Mouse (Mus musculus) cerebellum, adult 11-12 months (tissue): Measurements from ENCODE around the gene Thada.

ENCODE experiments used
- DNase-seq: peaks from one replicate; pipeline ENCODE4 v3.0.0; 2022

Thada gene

DNA sequence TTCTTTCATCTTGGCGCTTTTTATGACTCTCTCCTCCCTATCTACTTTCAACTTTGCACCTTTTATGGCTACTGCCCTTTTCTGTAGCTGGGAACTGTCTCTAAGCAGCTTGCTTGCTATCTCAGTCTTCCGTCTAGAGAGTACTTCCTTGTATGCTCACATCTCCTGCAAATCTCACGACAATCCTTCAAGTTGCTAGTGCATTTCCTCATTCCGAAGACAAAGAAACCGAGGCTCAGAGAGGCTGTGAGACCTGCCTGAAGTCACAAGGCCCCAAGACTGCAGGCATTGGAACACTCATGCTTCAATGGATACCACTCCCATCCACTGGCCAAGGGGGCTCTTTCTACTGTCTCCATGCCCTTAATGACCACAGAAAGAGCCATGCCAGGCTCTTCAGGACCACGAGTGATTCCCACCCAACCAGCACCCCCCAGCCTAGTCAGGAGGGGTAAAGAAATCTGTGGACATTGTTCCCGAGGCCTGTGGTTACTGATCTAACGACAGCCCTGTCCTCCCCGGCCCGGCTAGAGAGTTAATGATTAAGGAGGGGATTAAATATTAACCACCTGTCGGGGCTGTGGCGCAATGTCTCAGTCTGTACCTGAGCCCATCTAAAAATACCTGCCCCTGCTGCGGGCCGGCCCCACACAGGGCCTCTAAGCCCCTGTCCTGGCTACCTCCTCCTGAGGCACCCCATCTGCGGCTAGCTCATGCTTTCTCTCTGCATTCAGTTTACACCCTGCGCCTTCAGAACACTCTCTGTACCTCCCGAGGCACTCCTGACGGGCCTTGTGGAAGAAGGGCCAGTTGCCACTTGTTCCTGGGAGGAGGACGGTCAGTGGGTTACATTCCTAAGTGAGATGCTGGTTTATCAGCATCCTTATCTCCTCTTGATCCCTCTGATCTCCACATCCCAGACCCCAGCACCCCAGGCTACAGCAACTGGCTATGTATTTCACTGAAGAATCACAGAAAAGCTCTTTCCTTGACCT, 309.0 kb downstream of the Thada start:
- DNase-seq = no peak

DNA sequence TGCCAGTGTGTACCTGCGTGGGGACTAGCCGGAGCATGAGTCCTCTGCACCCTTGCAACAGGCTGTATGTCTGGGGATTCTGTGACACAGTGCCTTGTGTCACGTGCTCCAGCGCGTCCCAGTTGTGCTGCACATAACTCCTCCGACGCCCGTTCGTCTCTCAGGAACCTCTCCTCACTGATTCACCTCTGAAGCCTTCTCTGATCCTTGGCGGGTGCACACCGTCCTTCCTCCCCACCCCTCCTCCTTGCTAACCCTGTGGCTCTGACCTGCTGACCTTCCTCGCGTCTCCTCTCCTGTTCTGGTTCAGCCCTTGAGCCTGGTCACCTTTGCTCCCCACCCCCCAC, 309.8 kb downstream of the Thada start:
- DNase-seq = no peak

DNA sequence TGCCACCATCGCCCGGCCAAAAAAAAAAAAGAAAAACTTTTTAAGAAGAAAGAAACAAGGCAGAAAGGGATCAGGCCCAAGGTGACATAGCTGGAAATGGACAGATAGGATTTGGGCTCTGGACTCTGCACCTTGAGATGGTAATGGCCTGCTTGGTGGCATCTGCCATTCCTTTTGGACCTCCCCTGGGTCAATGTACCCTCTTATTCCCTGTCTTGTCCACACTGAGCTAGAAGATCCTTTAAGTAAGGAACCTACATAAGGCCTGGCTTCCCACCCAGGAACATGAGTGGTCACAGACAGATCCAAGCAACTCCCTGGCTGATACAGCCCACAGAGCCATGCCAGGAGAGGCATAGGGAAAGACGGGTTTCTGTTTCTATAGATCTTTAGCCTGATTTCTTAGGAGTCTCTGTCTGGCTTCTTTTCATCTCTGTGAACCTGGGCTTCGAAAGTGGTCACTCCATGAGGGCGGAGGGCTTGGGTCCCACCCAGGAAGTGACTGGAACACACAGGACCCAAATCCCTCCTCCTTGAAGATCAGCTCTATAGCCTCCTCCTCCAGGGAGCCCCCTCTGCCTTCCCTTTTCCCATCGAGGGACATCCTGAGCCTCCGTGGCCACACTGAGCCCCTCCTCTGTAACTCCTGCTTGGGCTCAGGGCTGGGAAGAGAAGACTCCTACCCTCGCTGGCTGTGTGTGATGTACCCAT, 310.3 kb downstream of the Thada start:
- DNase-seq = no peak

DNA sequence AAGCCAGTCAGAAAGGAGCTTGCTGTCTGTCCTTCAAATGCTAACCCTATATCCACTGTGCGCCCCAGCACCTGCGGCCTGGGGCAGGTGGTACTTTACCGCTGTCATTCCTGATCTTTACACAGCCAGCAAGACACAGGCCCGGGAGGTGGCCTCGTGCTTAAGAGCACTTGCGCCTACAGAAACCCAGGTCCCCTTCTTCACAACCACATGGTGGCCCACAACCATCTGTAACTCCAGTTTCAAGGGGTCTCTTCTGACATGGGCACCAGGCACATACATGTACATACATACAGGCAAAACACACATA, 311.0 kb downstream of the Thada start:
- no peak for DNase-seq

DNA sequence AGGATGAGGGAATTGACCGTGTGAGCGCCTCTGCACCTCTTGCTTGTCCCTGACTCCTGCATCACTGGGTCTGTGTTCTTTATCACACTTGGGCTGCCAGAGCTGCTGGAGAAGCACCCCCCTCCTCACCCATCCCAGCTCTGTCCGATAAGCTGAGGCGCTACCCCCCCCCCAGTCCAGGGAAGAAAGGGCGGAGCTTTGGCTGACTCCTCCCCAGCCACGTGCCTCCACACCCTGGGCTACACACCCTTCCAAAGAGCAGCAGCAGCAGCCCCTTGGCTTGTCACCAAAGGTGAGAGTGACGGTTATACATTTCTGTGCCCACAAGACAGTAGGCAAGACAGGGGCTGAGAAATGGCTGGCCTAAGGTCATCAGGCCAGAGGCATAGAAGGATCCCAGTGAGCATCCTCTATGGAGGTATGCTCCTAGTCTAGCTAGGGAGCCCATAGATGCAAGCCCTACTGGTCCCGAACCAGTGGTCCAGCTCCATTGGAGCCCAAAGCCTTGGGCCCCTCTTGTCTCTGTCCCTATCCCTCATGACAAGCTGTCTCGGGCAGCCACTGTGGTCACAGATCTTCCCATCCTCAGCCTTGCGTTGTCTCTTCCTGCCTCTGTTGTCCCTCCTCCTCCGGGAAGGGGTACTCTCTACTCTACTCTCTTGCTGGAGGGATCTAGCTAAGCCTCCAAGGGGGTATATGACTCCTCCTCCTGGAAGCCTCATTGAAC, 311.5 kb downstream of the Thada start:
- DNase-seq = no peak

DNA sequence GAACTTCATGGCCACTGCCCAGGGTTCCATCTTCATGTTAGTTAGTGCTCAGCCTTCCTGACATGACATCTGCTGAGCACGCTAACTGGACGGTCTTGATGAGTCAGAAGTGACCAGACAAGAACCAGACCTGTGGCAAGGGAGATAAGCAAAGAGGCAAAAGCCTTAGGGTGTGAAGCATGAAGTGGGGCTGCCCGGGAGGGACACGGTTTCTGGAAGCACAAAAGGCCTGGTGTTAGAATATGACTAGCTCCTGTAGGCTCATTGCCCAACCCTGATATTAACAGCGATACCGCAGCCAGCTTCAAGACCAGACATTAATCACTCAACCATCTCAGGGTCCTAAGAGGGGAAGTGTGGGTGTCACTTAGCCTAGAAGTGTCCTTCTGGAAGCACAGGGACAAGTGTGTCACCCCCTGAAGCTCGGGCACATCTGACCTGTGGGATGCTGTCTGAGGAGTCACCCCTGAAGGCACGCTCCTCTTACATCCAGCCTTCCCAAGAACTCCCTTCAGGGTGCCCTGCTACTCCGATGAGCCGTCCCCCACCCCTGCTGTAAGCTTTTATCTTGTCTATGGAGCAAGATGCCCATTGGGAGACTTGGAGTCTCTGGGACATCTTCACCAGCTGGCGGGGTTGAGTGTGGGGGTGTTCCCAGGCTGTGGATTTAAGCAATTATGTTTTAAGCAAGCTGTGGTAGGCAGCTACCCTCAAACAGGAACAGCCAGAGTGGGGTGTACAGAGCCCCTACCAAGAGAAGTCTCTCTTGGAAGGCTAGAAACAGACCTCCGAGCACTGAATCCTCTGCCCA, 312.8 kb downstream of the Thada start:
- DNase-seq = no peak

DNA sequence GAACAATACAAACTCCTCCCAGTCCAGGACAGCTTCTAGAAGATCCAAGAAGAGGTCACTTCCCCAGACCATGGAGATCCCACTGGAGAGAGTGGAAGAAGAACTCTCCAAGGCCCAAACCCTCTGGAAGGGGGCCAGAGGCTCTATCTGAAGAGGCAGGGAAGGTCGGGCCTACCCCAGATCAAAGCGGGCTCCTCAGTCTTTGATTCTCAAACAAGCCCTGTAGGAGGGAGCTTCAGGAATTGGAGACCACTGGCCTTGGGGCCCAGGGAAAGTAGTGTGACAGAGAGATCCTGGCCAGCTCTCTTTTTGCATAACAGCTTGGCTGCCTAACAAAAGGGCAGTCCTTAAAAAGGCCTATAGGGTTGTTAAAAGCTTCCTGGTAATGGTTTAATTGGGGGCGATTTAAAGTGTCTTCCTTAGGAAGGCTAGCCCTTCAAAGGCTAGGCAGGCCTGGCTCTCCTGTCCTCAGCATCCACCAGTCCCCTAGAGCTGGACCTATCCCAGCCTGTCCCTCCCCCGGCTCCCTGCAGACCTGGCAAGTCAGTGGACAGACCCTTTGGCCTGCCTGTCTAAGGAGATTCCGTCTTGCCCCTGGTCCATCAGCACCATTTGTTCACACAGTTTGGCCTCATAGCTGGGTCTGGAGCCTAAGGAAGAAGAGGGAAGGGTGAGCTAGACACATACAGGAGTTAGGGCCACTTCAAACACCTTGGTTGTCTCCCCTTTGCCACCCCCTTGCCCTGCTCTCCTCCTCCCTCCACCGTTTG, 313.6 kb downstream of the Thada start:
- no peak for DNase-seq

DNA sequence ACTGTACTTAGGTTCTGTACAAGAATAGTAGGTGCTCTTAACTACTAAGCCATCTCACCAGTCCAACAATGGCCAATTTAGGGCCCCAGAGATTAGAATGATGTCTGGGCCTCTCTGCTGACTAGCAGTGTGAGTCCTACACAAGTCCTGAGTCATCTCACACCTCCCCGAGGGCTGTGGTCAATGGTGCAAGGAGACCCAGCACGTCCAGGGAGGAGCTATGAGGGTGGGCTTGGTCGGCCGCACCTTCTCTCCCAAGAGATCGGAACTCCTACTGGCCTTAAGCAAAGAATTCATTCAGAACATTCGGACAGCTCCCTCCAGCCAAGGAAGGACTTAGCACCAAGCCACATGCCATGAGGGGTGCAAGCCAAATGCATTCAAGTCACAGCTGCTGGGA, 314.7 kb downstream of the Thada start:
- no peak for DNase-seq

DNA sequence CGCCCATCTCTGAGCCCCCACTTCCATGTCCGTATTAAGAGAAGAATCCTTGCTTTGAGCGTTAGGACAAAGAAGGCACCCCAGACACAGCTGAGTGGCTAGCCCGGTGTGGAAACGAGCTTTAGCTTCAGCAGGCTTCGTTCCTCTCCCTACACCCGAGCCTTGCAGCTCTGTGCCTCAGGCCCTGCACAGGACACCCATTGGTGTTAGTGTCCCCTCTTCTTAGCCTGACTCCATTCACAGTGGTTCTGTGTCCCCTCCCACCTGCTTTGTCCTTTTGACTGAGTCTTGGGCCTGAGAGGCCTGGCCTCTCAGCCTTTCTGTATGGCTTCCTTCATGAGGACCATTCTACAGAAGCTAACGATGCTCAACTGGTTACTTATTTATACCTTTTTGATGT, 315.7 kb downstream of the Thada start:
- no peak for DNase-seq

DNA sequence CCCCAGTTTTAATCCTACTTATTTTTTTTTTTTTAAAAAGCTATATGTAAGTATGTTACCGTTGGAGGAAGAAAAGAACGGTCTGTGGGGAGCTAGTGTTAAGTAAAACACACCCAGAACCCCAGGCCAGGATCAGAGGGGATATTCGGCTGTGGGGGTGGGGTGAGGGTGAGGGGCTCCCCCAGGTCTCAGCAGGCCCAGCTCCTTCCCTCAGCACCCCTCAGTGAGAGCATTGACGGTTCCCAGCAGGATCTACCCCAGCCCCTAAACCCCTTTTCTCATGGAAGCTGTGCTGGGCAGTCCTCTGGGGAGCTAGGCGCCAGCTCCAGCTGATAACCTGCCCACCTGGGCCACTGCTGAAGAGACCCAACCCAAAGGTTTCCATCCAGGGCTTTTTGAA, 316.4 kb downstream of the Thada start:
- DNase-seq = no peak

DNA sequence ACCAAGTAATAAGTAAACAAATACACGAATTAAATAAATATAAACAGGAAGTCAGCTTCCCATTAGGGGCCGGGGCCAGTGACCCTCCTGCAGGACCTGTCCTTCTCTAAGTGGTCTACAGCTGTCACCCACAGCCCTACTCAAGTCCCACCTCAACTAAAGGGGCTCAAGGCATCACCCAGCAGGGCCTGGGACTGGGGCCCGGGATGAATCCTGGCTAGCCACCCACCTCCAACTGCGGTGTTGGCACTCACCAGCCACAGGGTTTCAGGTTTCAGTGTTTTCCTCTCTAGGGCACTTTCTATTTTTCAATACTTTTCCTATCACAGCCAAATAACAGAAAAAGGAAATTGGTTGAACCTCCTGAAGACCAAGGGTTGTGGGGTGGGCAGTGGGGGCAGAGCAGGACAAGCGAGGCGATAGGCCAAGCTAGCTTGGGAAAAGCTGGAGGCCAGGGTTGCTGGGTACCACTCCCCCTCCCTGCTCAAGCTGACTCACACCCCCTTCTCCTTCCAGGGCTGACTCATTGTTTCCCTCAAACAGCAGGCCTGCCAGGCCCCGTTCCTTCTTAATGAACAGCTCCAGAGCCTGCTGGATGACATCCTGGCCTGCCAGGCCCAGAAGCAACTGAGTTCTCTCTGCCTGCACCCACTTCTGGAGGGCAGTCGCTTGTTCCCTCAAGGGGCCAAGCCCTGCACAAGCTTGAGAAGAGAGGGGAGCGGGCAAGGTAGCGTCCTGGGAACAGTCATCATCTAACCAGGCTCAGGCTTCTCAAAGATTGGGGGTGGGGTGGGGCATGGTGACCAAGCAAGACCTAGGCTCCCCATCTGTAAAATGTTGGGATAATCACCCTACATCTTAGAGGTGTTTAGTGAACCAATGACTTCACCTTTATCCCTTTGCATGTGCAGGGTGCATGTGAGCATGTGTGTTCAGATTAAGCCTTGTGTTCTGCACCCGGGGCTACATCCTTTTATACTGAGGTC, 317.2 kb downstream of the Thada start:
- DNase-seq = peak; percentile 71

DNA sequence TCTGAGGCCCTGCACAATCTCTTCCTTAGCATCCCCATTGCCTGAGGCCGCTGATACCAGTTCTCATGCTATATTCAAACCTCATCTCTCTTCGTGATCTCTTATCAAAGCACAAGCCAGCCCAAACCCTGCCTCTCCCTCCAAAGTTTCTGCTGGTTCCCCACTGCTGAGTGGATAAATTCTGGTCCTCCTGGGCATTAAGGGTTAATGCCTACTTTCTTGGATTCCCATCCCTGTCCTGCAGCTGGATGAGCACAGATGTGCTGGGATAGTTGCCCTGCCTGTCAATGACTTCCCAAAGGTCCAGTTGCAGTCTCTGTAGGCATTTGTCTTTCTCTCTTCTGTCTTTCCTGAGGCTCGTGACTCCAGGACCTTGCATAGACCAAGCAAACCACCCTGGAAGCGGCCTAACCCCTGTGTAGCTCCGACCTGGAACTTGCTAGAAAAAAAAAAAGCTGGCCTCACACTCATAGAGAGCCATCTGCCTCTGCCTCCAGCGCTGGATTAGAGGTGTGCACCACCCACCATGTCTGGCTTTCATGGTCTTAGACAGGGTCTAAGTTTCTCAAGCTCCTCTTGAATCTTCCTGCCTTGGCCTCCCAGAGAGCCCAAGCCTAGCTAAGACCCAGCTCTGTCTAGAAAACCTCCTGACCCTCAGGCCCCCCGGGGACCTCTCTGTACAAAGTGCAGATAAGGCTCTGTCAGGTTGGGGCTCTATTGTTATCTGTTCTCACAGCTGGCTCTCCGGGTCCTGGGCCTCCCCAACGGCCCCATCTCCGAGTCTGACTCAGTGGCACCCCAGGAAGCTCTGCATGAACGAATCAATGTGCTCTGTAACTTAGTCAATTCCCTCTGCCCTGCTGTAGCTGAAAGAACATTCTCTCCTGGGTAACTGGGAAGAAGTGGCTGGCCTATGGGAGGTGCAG, 318.6 kb downstream of the Thada start:
- DNase-seq = no peak

DNA sequence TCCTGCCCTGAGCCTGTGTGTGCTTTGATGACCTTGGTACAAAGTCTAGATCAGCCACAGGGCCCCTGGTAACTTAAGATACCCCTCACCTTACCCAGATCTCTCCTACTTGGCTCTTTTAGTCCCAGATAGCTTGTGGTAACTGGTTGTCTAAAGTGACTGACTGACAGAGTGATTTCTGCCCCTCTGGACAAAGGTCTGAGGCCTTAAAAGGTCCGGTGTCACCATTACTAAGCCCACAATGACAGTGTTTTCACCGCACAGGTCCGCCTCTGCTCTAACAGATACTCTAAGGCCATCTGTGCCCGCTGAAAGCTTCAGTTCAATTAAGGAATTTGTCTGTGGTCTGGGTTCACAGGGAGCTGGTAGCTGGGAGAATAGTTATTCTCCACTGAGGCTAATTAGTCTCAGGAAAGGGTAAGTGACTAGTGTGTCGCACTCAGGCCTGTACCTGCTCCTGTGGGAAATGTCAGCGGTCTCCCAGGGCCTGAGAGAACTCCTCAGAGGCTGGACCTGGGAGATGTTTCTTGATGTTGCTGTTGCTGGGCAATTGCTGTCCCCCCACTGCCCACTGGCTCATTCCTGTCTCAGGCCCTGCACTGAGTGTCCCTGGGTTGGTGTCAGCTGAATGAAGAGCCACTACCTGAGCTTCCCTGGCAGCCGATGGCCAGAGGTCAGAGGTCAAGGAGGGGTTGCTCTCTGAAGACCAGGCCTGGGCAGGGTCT, 319.4 kb downstream of the Thada start:
- DNase-seq = no peak

DNA sequence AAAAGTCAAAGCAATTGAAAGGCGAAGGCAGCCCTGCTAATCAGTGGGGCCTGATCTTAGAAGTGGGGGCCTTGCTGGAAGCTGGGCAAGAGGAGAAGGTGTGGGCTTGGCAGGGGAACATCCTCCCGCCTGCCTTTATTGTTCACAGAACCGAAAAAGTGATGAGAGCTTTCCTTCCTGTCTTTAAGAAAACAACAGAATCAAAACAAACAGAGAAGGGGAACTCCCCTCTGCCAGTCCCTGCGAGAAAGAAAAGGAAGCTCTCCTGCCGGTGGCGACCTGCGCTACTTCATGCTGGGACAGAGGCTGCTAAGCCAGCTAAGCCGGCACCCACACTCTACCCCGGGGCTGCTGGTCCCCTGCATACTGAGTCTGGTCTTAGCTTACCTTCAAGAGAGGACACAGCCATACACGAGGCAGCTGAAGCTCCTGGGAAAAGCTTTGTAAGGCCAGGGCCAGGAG, 320.1 kb downstream of the Thada start:
- no peak for DNase-seq

DNA sequence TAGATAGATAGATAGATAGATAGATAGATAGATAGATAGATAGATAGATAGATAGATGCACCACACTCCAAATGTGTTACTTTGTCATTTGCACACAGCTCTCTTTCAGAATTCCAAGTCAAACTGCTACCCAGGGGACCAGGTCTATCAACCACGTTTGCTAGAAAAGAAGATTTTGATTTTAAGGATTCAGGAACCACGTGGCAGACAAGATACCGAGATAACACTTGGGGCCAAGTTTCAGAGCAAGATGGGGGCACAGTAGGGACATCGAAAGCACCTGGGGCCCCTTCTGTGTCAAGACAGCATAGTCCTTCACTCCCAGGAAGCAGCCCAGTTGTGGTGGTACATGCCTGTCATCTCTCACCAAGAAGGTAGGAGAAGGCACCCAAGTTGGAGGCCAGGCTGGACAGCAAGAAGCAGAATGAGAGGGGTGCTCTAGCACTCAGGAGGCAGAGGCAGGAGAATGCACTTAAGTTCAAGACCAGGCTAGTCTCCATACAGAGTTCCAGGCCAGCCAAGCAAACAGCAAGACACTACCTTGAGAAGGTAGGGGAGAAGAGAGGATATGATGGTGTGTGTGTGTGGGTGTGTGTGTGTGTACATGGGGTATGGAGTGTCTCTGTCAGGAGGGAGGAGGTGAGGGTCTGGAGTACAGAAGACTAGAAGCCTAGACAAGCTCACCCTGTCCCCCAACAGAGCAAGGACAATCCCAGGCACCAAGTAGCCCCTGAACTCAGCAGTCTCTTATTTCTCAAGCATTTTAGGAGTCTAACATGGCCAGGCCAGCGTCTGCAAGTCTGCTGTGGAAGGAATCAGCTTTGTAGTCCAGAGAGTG, 321.0 kb downstream of the Thada start:
- no peak for DNase-seq

DNA sequence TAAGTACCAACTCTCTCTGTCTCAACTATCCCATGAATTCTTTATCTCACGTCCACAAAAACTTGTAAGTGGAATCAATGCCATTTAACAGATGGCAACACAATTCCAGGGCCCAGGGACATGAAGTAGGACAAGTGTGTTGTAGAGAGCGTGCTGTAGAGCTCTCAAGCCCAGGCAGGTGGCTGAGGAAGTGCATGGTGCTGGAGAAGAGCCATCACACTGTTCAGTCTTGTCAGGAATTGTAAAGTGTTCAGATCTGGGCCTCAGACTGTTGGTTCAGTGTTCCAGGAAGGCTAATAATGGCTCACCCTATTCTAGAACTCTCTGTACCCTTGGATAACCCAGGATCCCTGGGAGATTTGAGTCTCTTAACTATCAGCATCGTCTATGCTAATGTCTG, 321.9 kb downstream of the Thada start:
- no peak for DNase-seq

DNA sequence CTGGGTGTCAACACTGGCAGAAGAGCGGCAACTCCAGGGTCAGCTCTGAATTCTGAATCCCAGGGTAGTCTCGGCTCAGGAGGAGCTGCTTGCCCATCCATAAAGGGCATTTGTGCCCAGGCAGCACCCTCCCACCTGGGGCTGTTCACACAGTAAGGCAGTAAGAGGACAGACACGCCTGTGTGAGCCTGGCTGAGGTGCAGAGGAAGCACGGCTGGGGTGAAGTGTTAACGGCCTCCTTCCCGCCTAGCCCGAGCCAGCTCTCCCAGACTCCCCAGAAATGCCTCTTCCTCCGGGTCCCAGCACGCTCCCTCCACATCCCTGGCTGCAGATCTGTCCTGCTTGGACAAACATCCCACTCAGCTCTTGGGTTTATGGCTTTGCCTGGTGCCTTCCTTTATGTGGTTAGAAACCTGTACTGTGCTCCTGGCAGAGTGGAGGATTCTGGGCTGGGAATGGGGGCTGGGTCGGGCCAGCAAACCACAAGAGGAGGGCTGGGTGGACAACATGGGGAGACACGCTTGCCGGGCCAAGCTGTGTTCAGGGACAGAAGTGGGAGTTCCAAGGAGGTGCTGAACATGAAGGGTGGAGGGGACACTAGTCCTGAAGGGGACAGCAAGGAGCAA, 322.7 kb downstream of the Thada start:
- DNase-seq = no peak
